Mouse (Mus musculus) hindbrain, embryonic 14.5 days (tissue): ENCODE measurements at regions not wholly inside any gene's neighbourhood (a gene's known extent, or its start where the extent isn't known, plus 50 kb on each side); places are given as distances from the start of the nearest gene placed in this dataset.
A peak's percentile ranks its signal among the peaks of the same experiment; 100 is the strongest.

Source experiments
- ATAC-seq: fragments of 200-750 bp; cut with Nextera tagmentation; 2 replicates; pipeline ENCODE4 v1.8.0; 2017; ENCODE audit warnings: moderate number of reproducible peaks, mild to moderate bottlenecking, moderate TSS enrichment, moderate library complexity; ENCODE audit not compliant: low FRiP score
- DNase-seq: peaks from one replicate; pipeline ENCODE4 v3.0.0-alpha.2; 2015; ENCODE audit warnings: low spot score
- H3K27ac ChIP-seq: fragments of 300-500 bp; sonication (generic); 2 replicates; pipeline ENCODE4 v1.5.1; 2014; ENCODE audit warnings: mild to moderate bottlenecking, moderate library complexity
- H3K27me3 ChIP-seq: fragments of 300-500 bp; sonication (generic); 2 replicates; pipeline ENCODE4 v1.6.1; 2014; ENCODE audit warnings: mild to moderate bottlenecking, low read length, mixed read lengths; ENCODE audit not compliant: control insufficient read depth, insufficient read depth
- H3K36me3 ChIP-seq: fragments of 300-500 bp; sonication (generic); replicated peaks from 2 replicates; pipeline ENCODE4 v1.6.1; 2014; ENCODE audit not compliant: control insufficient read depth, insufficient read depth
- H3K4me1 ChIP-seq: fragments of 300-500 bp; sonication (generic); replicated peaks from 2 replicates; pipeline ENCODE4 v1.6.1; 2014; ENCODE audit warnings: antibody characterized with exemption, low read length, mixed read lengths; ENCODE audit not compliant: control insufficient read depth, insufficient read depth
- H3K4me2 ChIP-seq: fragments of 300-500 bp; sonication (generic); replicated peaks from 2 replicates; pipeline ENCODE4 v1.6.1; 2014; ENCODE audit warnings: mild to moderate bottlenecking, moderate library complexity
- H3K4me3 ChIP-seq: fragments of 300-500 bp; sonication (generic); replicated peaks from 2 replicates; pipeline ENCODE4 v1.5.1; 2014; ENCODE audit warnings: mild to moderate bottlenecking, low read length
- H3K9ac ChIP-seq: fragments of 300-500 bp; sonication (generic); 2 replicates; pipeline ENCODE4 v1.6.1; 2014
- H3K9me3 ChIP-seq: fragments of 300-500 bp; sonication (generic); 2 replicates; pipeline ENCODE4 v1.6.1; 2016; ENCODE audit warnings: low read length; ENCODE audit not compliant: control insufficient read depth
- WGBS: fragments of 180-500 bp; shearing (Covaris S2); extraction: QIAGEN DNeasy Blood & Tissue Kit; methylation state at CpG from one replicate; pipeline ENCODE4 v1.1.7; 2014; 5-methylcytosine and 5-hydroxymethylcytosine counted together

DNA sequence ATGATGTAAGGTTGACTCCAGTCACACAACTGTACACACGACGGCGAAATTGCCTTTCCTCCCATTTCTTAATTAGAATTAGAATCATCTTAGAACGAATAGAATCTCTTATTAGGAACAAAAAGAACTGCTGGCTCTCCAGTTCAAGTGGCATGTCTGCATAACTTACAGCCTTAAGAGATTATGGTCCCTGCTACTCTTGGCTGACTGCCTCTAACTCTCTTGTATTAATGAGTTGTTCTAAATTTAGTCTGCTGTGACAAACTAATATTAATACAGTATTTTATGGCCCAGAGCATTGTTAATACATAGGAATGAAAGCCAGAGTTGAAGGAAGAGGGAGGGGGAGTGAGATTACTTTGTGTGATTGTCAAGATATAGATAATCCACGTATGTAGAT is 100.4 kb downstream of the Zfp326 start:
- Histone ChIP-seq H3K9me3 (no peaks in the 10 kb centered on the region), H3K4me1 (no peaks in the 10 kb centered on the region), H3K36me3 (no peaks in the 10 kb centered on the region), H3K9ac (no peak overlapping the region), H3K4me2 (no peak overlapping the region), H3K27me3 (no peaks in the 10 kb centered on the region), H3K27ac (no peak overlapping the region), H3K4me3 (no peak overlapping the region)
- ATAC-seq = no peak
- WGBS = 78% methylated on average over 5 of the region's 5 CpGs
- no peak for DNase-seq

DNA sequence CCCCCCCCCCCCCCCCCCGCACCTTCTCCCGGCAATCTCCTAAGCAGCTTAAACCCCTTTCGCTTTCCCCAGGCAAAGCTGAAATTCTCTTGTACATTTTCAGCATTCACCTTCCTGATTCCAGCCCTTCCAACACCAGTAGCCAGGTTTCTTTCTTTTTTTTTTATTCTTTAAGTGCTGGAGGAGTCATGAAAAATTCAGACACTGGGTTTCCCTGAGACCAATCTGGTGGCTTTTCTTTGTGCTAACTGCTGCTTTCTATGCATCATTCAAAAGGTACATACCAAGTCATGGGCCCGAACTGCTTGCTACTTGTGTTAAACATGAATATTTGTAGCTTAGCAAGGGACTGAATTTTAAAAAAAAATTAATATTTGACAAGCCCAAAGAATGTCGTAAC is 99.7 kb downstream of the Zfp326 start:
- Histone ChIP-seq H3K4me1 (no peaks in the 10 kb centered on the region), H3K4me2 (peak overlapping the region; percentile 35), H3K9ac (no peak overlapping the region), H3K9me3 (no peaks in the 10 kb centered on the region), H3K4me3 (no peak overlapping the region), H3K27me3 (no peaks in the 10 kb centered on the region), H3K36me3 (no peaks in the 10 kb centered on the region), H3K27ac (peak overlapping the region; percentile 11; the same call in 1 of the 2 replicates)
- DNase-seq (no peak), ATAC-seq (no peak)
- WGBS = 67% methylated on average over 5 of the region's 5 CpGs

DNA sequence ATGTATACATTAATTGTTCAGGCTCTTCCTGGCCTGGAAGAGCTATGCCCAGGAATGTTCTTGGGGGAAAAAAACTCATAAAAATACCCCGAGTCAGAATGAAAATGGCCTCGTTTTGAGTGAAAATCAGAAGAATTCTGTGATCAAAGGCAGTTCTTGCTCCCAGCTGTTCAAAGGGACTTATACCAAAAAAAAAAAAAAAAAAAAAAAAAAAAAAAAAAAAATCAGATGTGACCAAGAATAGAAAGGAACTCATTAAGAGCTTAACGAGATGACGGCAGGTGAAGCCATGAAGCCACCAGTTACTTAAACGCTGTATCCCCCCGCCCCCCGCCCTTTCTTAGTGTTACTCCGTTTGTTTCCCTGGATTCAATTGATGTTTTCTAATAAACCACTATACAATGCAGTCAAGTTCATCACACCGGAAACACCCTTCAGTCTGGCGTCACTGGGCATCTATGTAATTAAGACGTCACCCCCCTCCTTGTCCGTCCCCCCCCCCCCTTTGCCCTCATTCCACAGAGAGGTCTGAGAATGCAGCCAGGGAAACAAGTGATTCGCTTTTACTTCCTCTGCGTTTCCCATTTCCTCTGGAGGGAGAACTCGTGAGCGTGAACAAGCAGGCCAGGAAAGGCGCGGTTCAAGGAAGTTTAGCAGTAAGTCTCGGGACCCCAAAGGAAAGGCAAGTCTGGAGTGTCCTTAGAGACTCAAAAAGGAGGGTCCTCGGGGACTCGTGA is 99.1 kb downstream of the Zfp326 start:
- H3K9ac ChIP-seq = no peak overlapping the region
- 39% methylated on average over 20 of the region's 21 CpGs for WGBS
- peak overlapping the region; percentile 35 for H3K4me2 ChIP-seq
- H3K9me3 ChIP-seq = no peaks in the 10 kb centered on the region
- no peaks in the 10 kb centered on the region for H3K4me1 ChIP-seq
- no peaks in the 10 kb centered on the region for H3K36me3 ChIP-seq
- H3K27ac ChIP-seq = peak overlapping the region; percentile 11; the same call in 1 of the 2 replicates
- ATAC-seq (no peak), DNase-seq (no peak)
- H3K27me3 ChIP-seq = no peaks in the 10 kb centered on the region
- 0 out of 2 replicates have a peak overlapping the region, but pooled peaks have one; percentile 8 for H3K4me3 ChIP-seq

DNA sequence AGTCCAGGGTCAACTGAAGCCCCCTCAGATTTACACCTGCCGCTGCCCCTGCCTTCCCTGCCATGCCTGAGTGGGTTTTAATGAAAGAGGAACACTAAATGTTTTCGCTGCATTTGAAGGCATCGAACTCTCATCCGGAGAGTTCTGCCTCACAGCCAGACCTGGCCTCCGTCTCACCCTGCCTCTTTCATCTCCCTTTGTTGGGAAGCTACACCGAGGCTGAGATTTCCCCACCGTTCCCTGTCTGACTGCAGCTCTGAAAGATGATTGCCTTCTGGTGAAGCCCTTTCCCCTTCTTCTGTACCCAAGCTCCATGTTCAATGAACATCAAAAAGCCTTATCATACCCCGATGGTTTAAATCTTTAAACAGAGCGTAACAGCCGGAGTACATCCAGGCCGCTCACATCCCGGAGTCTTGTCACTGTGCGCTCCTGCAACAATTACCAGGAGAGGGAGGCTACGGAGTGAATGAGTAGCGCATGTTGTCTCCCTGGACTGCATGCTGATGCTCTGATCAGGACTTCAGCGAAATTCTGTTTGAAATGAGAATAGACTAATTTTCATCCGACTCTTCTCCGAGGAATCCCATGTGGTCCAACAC is 98.3 kb downstream of the Zfp326 start:
- H3K36me3 ChIP-seq = no peaks in the 10 kb centered on the region
- no peak overlapping the region for H3K4me3 ChIP-seq
- no peaks in the 10 kb centered on the region for H3K27me3 ChIP-seq
- H3K9me3 ChIP-seq = no peaks in the 10 kb centered on the region
- no peaks in the 10 kb centered on the region for H3K4me1 ChIP-seq
- H3K9ac ChIP-seq = no peak overlapping the region
- DNase-seq (no peak), ATAC-seq (no peak)
- 52% methylated on average over 18 of the region's 18 CpGs for WGBS
- no peak overlapping the region for H3K4me2 ChIP-seq
- H3K27ac ChIP-seq = no peak overlapping the region
